Mouse (Mus musculus): ENCODE measurements around the gene Prlr. TPM values are rescaled to one million over a fixed set of nuclear protein-coding genes. Genes with fewer than 3 reads are reported as not detected.

The Prlr gene
- polyA plus RNA-seq, 1 experiment: 0.13 TPM

DNA sequence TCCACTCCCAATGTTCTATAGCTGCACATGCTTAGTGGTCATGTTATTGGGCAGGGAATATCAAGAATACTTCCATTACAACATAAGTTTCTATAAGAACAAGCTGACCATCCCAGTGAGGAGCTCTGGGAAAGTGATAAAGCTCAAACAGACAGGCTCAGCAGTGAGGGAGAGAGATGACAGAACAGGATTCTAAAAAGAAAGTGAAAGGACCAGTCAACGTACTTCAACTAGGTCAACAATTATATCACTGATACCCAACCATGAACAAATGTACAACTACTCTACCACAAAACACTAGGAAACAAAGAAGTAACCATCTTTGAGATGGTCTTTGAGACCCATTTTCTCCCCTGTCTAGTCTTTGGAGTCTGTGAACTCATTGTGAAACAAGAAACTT lies 119.5 kb downstream of the Prlr start:
- DNase-seq: no peak
- WGBS: 70% methylated on average over 1 of the region's 1 CpGs
- no peaks in the 10 kb centered on the region for H3K4me1 ChIP-seq (ENCODE audit: control insufficient read depth, insufficient read depth, low read length)
- H3K4me3 ChIP-seq (replicated peaks; ENCODE audit: extremely low read depth, low read depth, low read length): no peak overlapping the region
- no peak for TF ChIP-seq POLR2A (IDR thresholded peaks at IDR 0.05; ENCODE audit: borderline replicate concordance, extremely low read depth, low read depth, low read length)
- TF ChIP-seq CTCF (IDR thresholded peaks at IDR 0.05; ENCODE audit: insufficient read depth, low read length): no peak

DNA sequence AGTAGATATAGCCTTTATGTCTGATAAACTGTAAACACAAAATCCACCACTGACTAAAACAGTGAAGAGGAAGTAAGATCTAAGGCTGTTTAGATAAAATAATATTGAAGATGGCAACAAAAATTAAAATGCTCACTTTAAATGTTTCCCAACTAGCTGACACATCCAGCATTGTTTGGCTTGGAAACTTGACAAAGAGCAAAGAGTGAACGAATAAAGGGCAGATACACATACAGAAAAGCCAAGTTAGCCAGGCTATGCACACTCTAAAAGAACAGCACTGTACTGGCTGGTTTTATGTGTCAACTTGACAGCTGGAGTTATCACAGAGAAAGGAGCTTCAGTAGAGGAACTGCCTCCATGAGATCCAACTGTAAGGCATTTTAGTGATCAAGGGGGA lies 121.0 kb downstream of the Prlr start:
- TF ChIP-seq CTCF (IDR thresholded peaks at IDR 0.05; ENCODE audit: insufficient read depth, low read length) (no peak), POLR2A (IDR thresholded peaks at IDR 0.05; ENCODE audit: borderline replicate concordance, extremely low read depth, low read depth, low read length) (no peak)
- WGBS: 58% methylated on average over 1 of the region's 1 CpGs
- no peak overlapping the region for H3K4me3 ChIP-seq (replicated peaks; ENCODE audit: extremely low read depth, low read depth, low read length)
- no peak for DNase-seq
- H3K4me1 ChIP-seq (ENCODE audit: control insufficient read depth, insufficient read depth, low read length): no peaks in the 10 kb centered on the region

DNA sequence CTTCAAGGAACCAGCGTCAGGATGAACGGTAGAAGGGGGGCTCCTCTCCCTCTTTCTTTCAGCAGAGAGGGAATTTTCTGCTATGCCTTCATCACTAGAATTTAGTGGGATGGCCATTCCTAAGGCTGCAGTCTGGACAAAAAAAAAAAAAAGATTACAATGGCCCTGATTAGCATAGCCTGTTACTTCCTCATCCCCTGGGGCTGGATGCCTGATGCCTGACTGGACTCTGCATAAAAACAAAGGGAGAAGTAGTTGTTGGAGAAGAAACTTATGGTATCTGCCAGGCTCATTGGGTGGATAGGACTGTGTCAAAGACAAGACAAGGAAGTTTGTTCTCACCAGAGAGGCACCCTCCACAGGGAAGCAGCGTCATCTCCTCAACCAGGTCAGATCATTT lies 122.4 kb downstream of the Prlr start:
- 81% methylated on average over 3 of the region's 3 CpGs for WGBS
- Histone ChIP-seq H3K4me3 (replicated peaks; ENCODE audit: extremely low read depth, low read depth, low read length) (no peak overlapping the region), H3K4me1 (ENCODE audit: control insufficient read depth, insufficient read depth, low read length) (no peaks in the 10 kb centered on the region)
- no peak for DNase-seq
- no peak for TF ChIP-seq CTCF (IDR thresholded peaks at IDR 0.05; ENCODE audit: insufficient read depth, low read length)
- no peak for TF ChIP-seq POLR2A (IDR thresholded peaks at IDR 0.05; ENCODE audit: borderline replicate concordance, extremely low read depth, low read depth, low read length)

DNA sequence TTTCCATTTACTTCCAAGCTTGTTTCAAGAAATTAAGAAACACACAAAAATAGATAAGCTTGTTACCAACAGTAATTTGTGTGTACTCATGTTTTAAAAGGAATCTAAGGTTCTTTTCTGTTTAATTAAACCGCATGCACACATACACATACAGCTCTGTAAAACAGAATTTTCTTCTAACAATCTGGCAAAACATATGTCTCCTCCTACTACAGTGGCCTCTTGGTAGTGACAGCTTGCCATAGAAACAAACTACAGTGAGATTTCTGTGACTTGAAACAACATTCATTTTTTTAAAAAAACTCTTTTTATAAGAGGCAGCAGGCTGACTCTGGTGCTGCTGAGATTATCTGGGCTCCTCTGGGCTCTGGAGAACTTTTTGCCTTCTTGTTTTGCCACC lies 129.4 kb downstream of the Prlr start:
- Histone ChIP-seq H3K4me1 (ENCODE audit: control insufficient read depth, insufficient read depth, low read length) (no peaks in the 10 kb centered on the region), H3K4me3 (replicated peaks; ENCODE audit: extremely low read depth, low read depth, low read length) (no peak overlapping the region)
- no peak for TF ChIP-seq POLR2A (IDR thresholded peaks at IDR 0.05; ENCODE audit: borderline replicate concordance, extremely low read depth, low read depth, low read length)
- TF ChIP-seq CTCF (IDR thresholded peaks at IDR 0.05; ENCODE audit: insufficient read depth, low read length): no peak
- no peak for DNase-seq
- 87% methylated on average over 1 of the region's 1 CpGs for WGBS

DNA sequence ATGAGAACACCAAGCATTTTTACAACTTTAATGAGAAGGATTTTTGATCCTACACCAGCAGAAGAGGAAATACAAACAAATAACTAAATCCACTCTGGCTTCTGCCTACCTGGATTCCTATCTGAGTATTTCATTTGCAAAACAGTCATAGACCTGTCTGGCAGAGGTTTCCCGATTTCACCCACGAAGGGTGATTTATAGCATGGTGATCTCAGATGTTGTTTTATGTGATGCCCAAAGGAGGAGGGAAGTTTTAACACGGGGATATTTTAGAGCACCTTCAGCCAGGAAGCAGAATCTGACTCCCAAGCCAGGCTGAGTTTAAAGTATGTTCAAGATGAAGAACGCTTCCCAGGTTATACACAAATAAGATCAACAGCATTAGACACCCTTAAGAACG lies 134.8 kb downstream of the Prlr start:
- Histone ChIP-seq H3K4me3 (replicated peaks; ENCODE audit: extremely low read depth, low read depth, low read length) (no peak overlapping the region), H3K4me1 (ENCODE audit: control insufficient read depth, insufficient read depth, low read length) (no peaks in the 10 kb centered on the region)
- no peak for TF ChIP-seq CTCF (IDR thresholded peaks at IDR 0.05; ENCODE audit: insufficient read depth, low read length)
- no peak for TF ChIP-seq POLR2A (IDR thresholded peaks at IDR 0.05; ENCODE audit: borderline replicate concordance, extremely low read depth, low read depth, low read length)
- DNase-seq: no peak
- WGBS: 71% methylated on average over 5 of the region's 5 CpGs

DNA sequence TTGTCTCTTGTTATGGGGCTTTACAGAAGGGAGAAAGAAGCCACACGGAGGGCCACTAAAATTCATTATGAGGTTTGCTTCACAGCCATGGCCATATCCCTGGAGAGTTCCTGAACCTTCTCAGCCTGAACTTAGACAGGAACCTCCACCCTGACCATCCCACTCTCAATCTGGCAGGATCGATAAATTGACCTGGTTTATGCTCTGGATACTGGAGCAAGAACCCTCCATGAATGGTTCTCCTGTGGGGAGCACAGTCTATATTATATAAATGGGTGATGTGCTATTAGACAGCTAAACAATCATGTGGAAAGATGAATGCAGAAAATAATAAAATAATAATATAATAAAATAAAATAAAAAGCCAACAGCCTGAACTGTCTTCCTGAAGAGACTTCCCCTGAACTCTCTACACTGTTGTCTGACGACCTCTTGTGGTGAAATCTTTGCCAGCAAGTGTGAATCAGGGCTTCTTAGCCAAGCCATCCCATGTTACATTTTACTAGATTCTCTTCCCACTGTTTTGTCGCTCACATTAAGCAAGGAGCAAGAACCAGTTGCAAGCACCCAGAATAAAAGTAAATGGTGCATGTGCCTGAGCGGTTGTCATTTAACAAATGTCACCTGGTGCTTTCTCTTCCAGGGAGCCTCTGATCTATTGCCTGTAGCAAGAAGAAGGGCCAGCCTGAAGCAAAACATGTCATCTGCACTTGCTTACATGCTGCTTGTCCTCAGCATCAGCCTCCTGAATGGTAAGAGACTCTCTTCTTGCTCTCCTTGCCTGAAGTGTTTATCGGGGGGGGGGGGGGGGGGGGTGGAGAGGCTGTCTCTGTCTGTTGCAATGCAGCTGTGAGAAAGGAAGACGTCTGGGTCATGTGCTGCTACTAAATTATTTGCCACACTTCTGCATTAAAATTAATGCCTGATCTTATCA lies 136.8 kb downstream of the Prlr start:
- H3K4me3 ChIP-seq (replicated peaks; ENCODE audit: extremely low read depth, low read depth, low read length): no peak overlapping the region
- DNase-seq: peak; percentile 14
- WGBS: 39% methylated on average over 7 of the region's 7 CpGs
- no peaks in the 10 kb centered on the region for H3K4me1 ChIP-seq (ENCODE audit: control insufficient read depth, insufficient read depth, low read length)
- TF ChIP-seq POLR2A (IDR thresholded peaks at IDR 0.05; ENCODE audit: borderline replicate concordance, extremely low read depth, low read depth, low read length) (no peak), CTCF (IDR thresholded peaks at IDR 0.05; ENCODE audit: insufficient read depth, low read length) (no peak)

DNA sequence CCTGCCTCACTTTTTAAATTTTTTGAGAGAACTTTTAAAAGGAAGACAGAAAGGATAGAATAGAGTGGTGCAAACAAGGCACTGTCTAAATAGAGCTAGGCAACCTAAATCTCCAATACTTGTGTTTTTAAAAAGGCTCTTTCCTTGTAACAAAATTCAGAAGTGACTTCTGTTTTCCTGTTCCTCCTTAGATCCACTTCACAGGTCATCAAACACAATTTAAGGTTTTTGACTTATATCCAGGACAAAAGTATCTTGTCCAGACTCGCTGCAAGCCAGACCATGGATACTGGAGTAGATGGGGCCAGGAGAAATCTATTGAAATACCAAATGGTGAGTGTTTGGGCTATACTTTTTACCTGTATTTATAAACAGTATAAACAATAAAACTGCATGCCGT lies 148.0 kb downstream of the Prlr start, which contains the start of gene Gm21973:
Gene Gm21973 (plus strand): TSS at position 301 of the 400 bp plus-strand sequence.
- 90% methylated on average over 2 of the region's 2 CpGs for WGBS
- Histone ChIP-seq H3K4me1 (ENCODE audit: control insufficient read depth, insufficient read depth, low read length) (no peaks in the 10 kb centered on the region), H3K4me3 (replicated peaks; ENCODE audit: extremely low read depth, low read depth, low read length) (no peak within 1 kb of the TSS)
- no peak for TF ChIP-seq CTCF (IDR thresholded peaks at IDR 0.05; ENCODE audit: insufficient read depth, low read length)
- no peak for TF ChIP-seq POLR2A (IDR thresholded peaks at IDR 0.05; ENCODE audit: borderline replicate concordance, extremely low read depth, low read depth, low read length)
- no peak for DNase-seq

DNA sequence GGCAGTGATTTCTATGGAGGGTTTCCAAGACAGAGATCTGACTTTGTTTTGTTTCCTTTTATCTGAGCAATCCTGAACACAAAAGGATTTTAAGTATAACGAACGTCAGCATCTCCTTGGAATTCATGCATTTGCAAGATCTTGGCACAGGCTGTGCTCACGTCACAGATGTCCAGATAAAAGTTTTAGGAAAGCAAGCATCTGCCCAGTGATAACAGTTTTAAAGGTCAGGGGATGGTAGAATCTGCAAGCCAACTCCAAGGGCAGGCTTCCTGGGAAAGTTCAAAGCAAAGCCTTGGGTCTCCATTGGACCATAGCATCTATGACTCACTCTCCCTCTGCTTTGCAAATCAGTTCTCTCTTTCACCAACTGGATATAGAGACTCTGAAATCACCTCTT lies 153.6 kb downstream of the Prlr start:
- Histone ChIP-seq H3K4me1 (ENCODE audit: control insufficient read depth, insufficient read depth, low read length) (no peaks in the 10 kb centered on the region), H3K4me3 (replicated peaks; ENCODE audit: extremely low read depth, low read depth, low read length) (no peak overlapping the region)
- TF ChIP-seq POLR2A (IDR thresholded peaks at IDR 0.05; ENCODE audit: borderline replicate concordance, extremely low read depth, low read depth, low read length) (no peak), CTCF (IDR thresholded peaks at IDR 0.05; ENCODE audit: insufficient read depth, low read length) (no peak)
- DNase-seq: no peak
- WGBS: 69% methylated on average over 3 of the region's 3 CpGs

DNA sequence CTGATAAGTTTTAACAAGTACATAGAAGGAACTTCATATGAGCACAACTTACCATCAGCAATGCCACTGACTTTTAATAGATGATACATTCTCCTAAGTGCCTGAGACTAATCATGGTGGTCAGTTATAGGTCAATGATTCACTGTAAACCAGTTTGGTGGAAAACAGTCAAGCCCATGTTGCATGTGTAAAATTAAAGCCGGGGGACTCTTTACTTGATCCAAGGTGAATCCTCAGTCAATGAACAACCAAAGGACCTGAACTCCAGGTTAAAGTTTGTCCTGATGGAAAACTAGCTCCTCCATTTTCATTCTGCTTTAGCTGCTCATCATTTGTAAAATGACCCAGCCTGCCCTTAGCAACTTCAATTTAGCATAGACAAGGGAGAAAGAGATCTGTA lies 155.5 kb downstream of the Prlr start:
- WGBS: 86% methylated on average over 1 of the region's 1 CpGs
- TF ChIP-seq POLR2A (IDR thresholded peaks at IDR 0.05; ENCODE audit: borderline replicate concordance, extremely low read depth, low read depth, low read length) (no peak), CTCF (IDR thresholded peaks at IDR 0.05; ENCODE audit: insufficient read depth, low read length) (no peak)
- DNase-seq: no peak
- no peaks in the 10 kb centered on the region for H3K4me1 ChIP-seq (ENCODE audit: control insufficient read depth, insufficient read depth, low read length)
- H3K4me3 ChIP-seq (replicated peaks; ENCODE audit: extremely low read depth, low read depth, low read length): no peak overlapping the region

DNA sequence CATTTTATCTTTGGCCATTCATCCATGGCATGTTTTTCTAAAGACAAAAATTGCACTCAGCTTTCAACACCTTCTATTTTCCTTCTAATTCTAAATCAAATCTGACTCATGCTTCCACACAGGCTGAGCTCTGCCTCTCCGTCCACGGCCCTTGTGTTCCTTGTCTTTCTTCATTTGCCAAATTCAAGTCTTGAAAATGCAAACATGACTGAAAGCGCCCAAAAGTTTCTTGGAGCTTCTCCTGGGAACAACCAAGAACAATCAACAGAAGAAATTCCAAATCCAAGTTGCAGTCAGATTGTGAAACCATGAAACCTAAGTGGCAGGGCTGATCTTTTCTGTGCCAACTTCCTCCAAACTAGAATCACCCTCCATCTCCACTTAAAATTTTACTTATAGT lies 161.6 kb downstream of the Prlr start:
- TF ChIP-seq POLR2A (IDR thresholded peaks at IDR 0.05; ENCODE audit: borderline replicate concordance, extremely low read depth, low read depth, low read length) (no peak), CTCF (IDR thresholded peaks at IDR 0.05; ENCODE audit: insufficient read depth, low read length) (no peak)
- DNase-seq: peak; percentile 4
- Histone ChIP-seq H3K4me1 (ENCODE audit: control insufficient read depth, insufficient read depth, low read length) (no peaks in the 10 kb centered on the region), H3K4me3 (replicated peaks; ENCODE audit: extremely low read depth, low read depth, low read length) (no peak overlapping the region)
- WGBS: 56% methylated on average over 3 of the region's 3 CpGs
